Mouse (Mus musculus) stomach, postnatal 0 days (tissue): ENCODE measurements around the gene Eif2s2.

Experiments used
- CTCF ChIP-seq: IDR thresholded peaks from 2 replicates; pipeline ENCODE4 v1.5.1; 2016; ENCODE audit warnings: antibody characterized with exemption, low read depth, mild to moderate bottlenecking, moderate library complexity
- EP300 ChIP-seq: optimal IDR thresholded peaks from 2 replicates; pipeline ENCODE3; 2016; ENCODE audit warnings: antibody characterized with exemption

- TF ChIP-seq CTCF (no peak), EP300 (no peak)
These were observed 280 bp upstream of the Eif2s2 start for GRCm38 (mm10) chr2:154893045-154893385.
